Mouse (Mus musculus): ENCODE measurements at regions not wholly inside any gene's neighbourhood (a gene's known extent, or its start where the extent isn't known, plus 50 kb on each side); places are given as distances from the start of the nearest gene placed in this dataset.

- Histone ChIP-seq H3K9me3 (replicated peaks; ENCODE audit: low read length) (no peaks in the 10 kb centered on the region), H3K4me1 (ENCODE audit: control insufficient read depth in 1 of 2, insufficient read depth in 2 of 2) (no peaks in the 10 kb centered on the region), H3K4me3 (replicated peaks in 1 of 3; ENCODE audit: low read depth in 2 of 3, low read length in 2 of 3, poor library complexity in 1 of 3) (no peak overlapping the region), H3K27me3 (replicated peaks) (peaks cover 3% of the 10 kb centered on the region), H3K36me3 (replicated peaks in 1 of 2; ENCODE audit: control insufficient read depth in 1 of 2, insufficient read depth in 1 of 2, low read length in 1 of 2) (no peaks in the 10 kb centered on the region), H3K27ac (ENCODE audit: insufficient read depth, low read depth) (no peak overlapping the region), H3K4me2 (ENCODE audit: insufficient read depth, low read depth, poor library complexity, severe bottlenecking) (no peak overlapping the region), H3K9ac (ENCODE audit: insufficient read depth, low read depth) (no peak overlapping the region), H3K79me2 (replicated peaks; ENCODE audit: control insufficient read depth, extremely low read depth, insufficient read depth, poor library complexity, severe bottlenecking) (no peaks in the 10 kb centered on the region)
- dilution Hi-C loops (cut with MboI; ENCODE audit: extremely low pct_ligation_motif_present, extremely low pct_unique_long_range_greater_than_20kb, low sequenced_read_pairs), result no loop called here
- DNase-seq (ENCODE audit: extremely low read depth), result no peak
- in situ Hi-C loops (cut with MboI; ENCODE audit: low pct_ligation_motif_present, low pct_unique_long_range_greater_than_20kb, low sequenced_read_pairs), result loop anchor here (25.0 kb wide), 1 partner anchor 383 kb away; no protein-coding TSS in a partner anchor
- TF ChIP-seq ZC3H11A (IDR thresholded peaks at IDR 0.05; ENCODE audit: low read depth, low read length), result no peak
- TF ChIP-seq MYC (IDR thresholded peaks at IDR 0.05; ENCODE audit: low read depth, low read length), result no peak
- TF ChIP-seq MXI1 (IDR thresholded peaks at IDR 0.05; ENCODE audit: low read depth, low read length), result no peak
- TF ChIP-seq JUN (IDR thresholded peaks at IDR 0.05; ENCODE audit: insufficient read depth, low read depth, low read length), result no peak
- TF ChIP-seq IRF4 (IDR thresholded peaks at IDR 0.05; ENCODE audit: low read depth, low read length), result no peak
- TF ChIP-seq ZKSCAN1 (IDR thresholded peaks at IDR 0.05; ENCODE audit: borderline replicate concordance, low read depth, low read length), result no peak
- TF ChIP-seq E2F4 (IDR thresholded peaks at IDR 0.05; ENCODE audit: insufficient replicate concordance, low read depth, low read length), result no peak
- no peak for TF ChIP-seq CHD1 (IDR thresholded peaks at IDR 0.05; ENCODE audit: low read depth, low read length)
- no peak for TF ChIP-seq USF2 (conservative IDR thresholded peaks at IDR 0.05; ENCODE audit: low read depth, low read length)
- no peak for TF ChIP-seq POLR2A (IDR thresholded peaks at IDR 0.05; ENCODE audit: low read depth, low read length)
- TF ChIP-seq SMC3 (IDR thresholded peaks at IDR 0.05; ENCODE audit: low read depth, low read length), result no peak
- no peak for TF ChIP-seq BHLHE40 (IDR thresholded peaks at IDR 0.05; ENCODE audit: low read depth, low read length)
- TF ChIP-seq HCFC1 (IDR thresholded peaks at IDR 0.05; ENCODE audit: low read depth, low read length), result no peak
- TF ChIP-seq JUND (conservative IDR thresholded peaks at IDR 0.05; ENCODE audit: low read depth, low read length), result no peak
- no peak for TF ChIP-seq MAFK (IDR thresholded peaks at IDR 0.05; ENCODE audit: insufficient replicate concordance, low read length)
- no peak for TF ChIP-seq ELF1 (IDR thresholded peaks at IDR 0.05; ENCODE audit: low read depth, low read length)
- no peak for TF ChIP-seq KAT2A (IDR thresholded peaks at IDR 0.05; ENCODE audit: insufficient replicate concordance, low read length)
- no peak for TF ChIP-seq GABPA (IDR thresholded peaks at IDR 0.05; ENCODE audit: insufficient replicate concordance, low read depth, low read length)
- no peak for TF ChIP-seq USF1 (IDR thresholded peaks at IDR 0.05; ENCODE audit: low read depth, low read length)
- TF ChIP-seq ZNF384 (IDR thresholded peaks at IDR 0.05; ENCODE audit: low read depth, low read length), result no peak
Observed at GRCm38 (mm10) chr5:28903805-28904320, 291.9 kb upstream of the Rnf32 start.

GRCm38 (mm10) chr5:28892703-28893249 lies 303.0 kb upstream of the Rnf32 start:
- in situ Hi-C loops (cut with MboI; ENCODE audit: low pct_ligation_motif_present, low pct_unique_long_range_greater_than_20kb, low sequenced_read_pairs), result no loop called here
- no peak overlapping the region for H3K4me2 ChIP-seq (ENCODE audit: insufficient read depth, low read depth, poor library complexity, severe bottlenecking)
- H3K27ac ChIP-seq (ENCODE audit: insufficient read depth, low read depth), result no peak overlapping the region
- H3K4me3 ChIP-seq (replicated peaks in 1 of 3; ENCODE audit: low read depth in 2 of 3, low read length in 2 of 3, poor library complexity in 1 of 3), result no peak overlapping the region
- dilution Hi-C loops (cut with MboI; ENCODE audit: extremely low pct_ligation_motif_present, extremely low pct_unique_long_range_greater_than_20kb, low sequenced_read_pairs), result no loop called here
- H3K9ac ChIP-seq (ENCODE audit: insufficient read depth, low read depth), result no peak overlapping the region
- no peaks in the 10 kb centered on the region for H3K9me3 ChIP-seq (replicated peaks; ENCODE audit: low read length)
- H3K79me2 ChIP-seq (replicated peaks; ENCODE audit: control insufficient read depth, extremely low read depth, insufficient read depth, poor library complexity, severe bottlenecking), result no peaks in the 10 kb centered on the region
- H3K36me3 ChIP-seq (replicated peaks in 1 of 2; ENCODE audit: control insufficient read depth in 1 of 2, insufficient read depth in 1 of 2, low read length in 1 of 2), result no peaks in the 10 kb centered on the region
- H3K4me1 ChIP-seq (ENCODE audit: control insufficient read depth in 1 of 2, insufficient read depth in 2 of 2), result peaks cover 0 to 12% of the 10 kb centered on the region in 2 experiments; a peak in 1 of 4 replicates
- no peak for DNase-seq (ENCODE audit: extremely low read depth)
- peaks cover 4% of the 10 kb centered on the region for H3K27me3 ChIP-seq (replicated peaks)
- TF ChIP-seq JUND (conservative IDR thresholded peaks at IDR 0.05; ENCODE audit: low read depth, low read length), result no peak
- TF ChIP-seq E2F4 (IDR thresholded peaks at IDR 0.05; ENCODE audit: insufficient replicate concordance, low read depth, low read length), result no peak
- no peak for TF ChIP-seq CHD1 (IDR thresholded peaks at IDR 0.05; ENCODE audit: low read depth, low read length)
- TF ChIP-seq USF2 (conservative IDR thresholded peaks at IDR 0.05; ENCODE audit: low read depth, low read length), result no peak
- no peak for TF ChIP-seq POLR2AphosphoS2 (IDR thresholded peaks at IDR 0.05; ENCODE audit: low read depth, low read length)
- TF ChIP-seq RAD21 (IDR thresholded peaks at IDR 0.05; ENCODE audit: low read depth, low read length), result no peak
- no peak for TF ChIP-seq SIN3A (IDR thresholded peaks at IDR 0.05; ENCODE audit: low read length)
- TF ChIP-seq GABPA (IDR thresholded peaks at IDR 0.05; ENCODE audit: insufficient replicate concordance, low read depth, low read length), result no peak
- TF ChIP-seq EP300 (IDR thresholded peaks at IDR 0.05; ENCODE audit: low read length), result no peak
- no peak for TF ChIP-seq ZKSCAN1 (IDR thresholded peaks at IDR 0.05; ENCODE audit: borderline replicate concordance, low read depth, low read length)
- TF ChIP-seq POLR2A (IDR thresholded peaks at IDR 0.05; ENCODE audit: low read depth, low read length), result no peak
